Mouse (Mus musculus): ENCODE measurements at regions not wholly inside any gene's neighbourhood (a gene's known extent, or its start where the extent isn't known, plus 50 kb on each side); places are given as distances from the start of the nearest gene placed in this dataset.

DNA sequence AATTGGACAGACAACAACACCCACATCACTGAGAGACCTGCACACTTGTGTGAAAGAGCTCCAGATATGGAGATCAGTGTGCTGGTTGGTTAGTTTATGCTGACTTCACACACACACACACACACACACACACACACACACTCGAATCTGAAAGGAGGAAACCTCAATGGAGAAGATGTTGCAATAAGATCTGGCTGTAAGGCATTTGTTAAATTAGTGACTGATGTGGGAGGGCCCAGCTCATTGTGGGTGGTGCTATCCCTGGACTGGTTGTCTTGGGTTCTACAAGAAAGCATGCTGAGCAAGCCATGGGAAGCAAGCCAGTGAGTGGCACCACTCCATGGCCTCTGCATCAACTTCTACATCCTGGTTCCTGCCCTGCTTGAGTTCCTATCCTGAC is 216.8 kb upstream of the Prok2 start:
- no peak overlapping the region for H3K4me2 ChIP-seq
- peaks cover 24% of the 10 kb centered on the region for H3K4me1 ChIP-seq
- peaks cover 4% of the 10 kb centered on the region; the same call in 1 of the 2 replicates for H3K27me3 ChIP-seq
- H3K36me3 ChIP-seq: no peaks in the 10 kb centered on the region
- 67% methylated on average over 1 of the region's 1 CpGs for WGBS
- no peak for ATAC-seq (ENCODE audit: insufficient number of reproducible peaks, insufficient read depth, low FRiP score, low TSS enrichment, low read depth)
- H3K4me3 ChIP-seq: no peak overlapping the region
- no peak overlapping the region for H3K9ac ChIP-seq
- no peak overlapping the region for H3K27ac ChIP-seq
- no peaks in the 10 kb centered on the region for H3K9me3 ChIP-seq

DNA sequence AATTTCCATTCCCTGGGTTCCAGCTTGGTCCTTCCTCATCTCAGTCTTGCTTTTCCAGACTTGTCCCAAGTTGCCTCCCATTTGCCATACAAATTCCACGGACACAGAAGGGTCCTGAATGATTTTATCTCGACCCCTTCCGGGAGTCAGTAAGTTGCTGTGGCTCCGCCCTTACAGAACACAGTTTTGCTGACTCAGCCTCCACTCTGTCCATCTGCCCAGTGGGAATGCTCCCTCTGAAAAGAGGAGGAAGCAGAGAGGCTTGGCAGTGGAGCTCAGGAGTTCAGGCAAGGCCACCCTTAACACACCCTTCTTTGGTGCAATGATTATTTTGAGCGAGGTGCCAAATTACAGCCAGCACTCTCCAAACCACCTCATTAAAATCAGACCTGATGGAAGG is 213.9 kb upstream of the Prok2 start:
- H3K4me1 ChIP-seq: peaks cover 16% of the 10 kb centered on the region
- no peak for ATAC-seq (ENCODE audit: insufficient number of reproducible peaks, insufficient read depth, low FRiP score, low TSS enrichment, low read depth)
- H3K36me3 ChIP-seq: no peaks in the 10 kb centered on the region
- 63% methylated on average over 5 of the region's 5 CpGs for WGBS
- H3K4me3 ChIP-seq: no peak overlapping the region
- no peak overlapping the region for H3K4me2 ChIP-seq
- no peak overlapping the region for H3K9ac ChIP-seq
- H3K27me3 ChIP-seq: peaks cover 4% of the 10 kb centered on the region; the same call in 1 of the 2 replicates
- no peak overlapping the region for H3K27ac ChIP-seq
- no peaks in the 10 kb centered on the region for H3K9me3 ChIP-seq

DNA sequence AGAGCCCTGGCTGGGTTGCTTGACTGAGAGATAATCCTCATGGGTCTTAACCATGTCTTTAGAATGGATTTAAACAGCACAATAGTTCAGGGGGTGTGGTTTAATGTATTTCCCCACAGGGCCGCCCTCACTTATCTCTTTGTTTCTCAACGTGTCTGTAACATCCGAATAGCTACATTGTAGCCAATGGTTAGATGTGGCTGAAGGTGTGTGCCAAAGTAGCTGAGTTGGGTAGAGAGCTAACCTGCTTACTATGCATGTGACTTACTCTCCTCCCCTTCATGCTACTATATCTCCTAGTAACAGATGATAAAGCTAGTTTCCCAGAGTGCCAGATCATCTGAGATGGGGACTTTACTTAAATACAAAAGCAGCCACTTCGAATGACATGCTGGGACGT is 213.2 kb upstream of the Prok2 start:
- H3K4me3 ChIP-seq: no peak overlapping the region
- peaks cover 4% of the 10 kb centered on the region; the same call in 1 of the 2 replicates for H3K27me3 ChIP-seq
- 60% methylated on average over 5 of the region's 5 CpGs for WGBS
- H3K9me3 ChIP-seq: no peaks in the 10 kb centered on the region
- no peak for ATAC-seq (ENCODE audit: insufficient number of reproducible peaks, insufficient read depth, low FRiP score, low TSS enrichment, low read depth)
- H3K4me1 ChIP-seq: peaks cover 19% of the 10 kb centered on the region
- no peaks in the 10 kb centered on the region for H3K36me3 ChIP-seq
- no peak overlapping the region for H3K9ac ChIP-seq
- H3K4me2 ChIP-seq: no peak overlapping the region
- no peak overlapping the region for H3K27ac ChIP-seq

DNA sequence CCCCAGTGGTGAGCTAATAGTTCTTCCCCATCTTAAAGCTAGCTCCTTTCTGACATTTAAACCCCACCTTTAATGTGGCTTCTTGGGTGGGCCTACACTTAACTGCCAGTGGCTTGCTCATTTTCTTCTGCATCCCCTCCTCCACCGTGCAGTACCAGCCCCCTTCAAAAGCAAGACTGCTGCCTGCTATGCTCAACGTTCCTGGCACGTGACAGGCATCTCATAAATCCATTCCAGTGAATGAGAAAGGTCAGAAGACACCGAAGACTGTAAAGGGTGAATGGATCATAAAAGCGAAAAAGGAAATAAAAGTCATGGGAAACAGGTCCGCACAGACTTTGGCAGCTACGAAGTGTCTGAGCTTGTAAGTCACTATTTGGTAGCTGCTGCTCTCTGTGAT is 212.8 kb upstream of the Prok2 start:
- no peak overlapping the region for H3K4me3 ChIP-seq
- H3K27me3 ChIP-seq: peaks cover 4% of the 10 kb centered on the region; the same call in 1 of the 2 replicates
- peaks cover 24% of the 10 kb centered on the region for H3K4me1 ChIP-seq
- ATAC-seq (ENCODE audit: insufficient number of reproducible peaks, insufficient read depth, low FRiP score, low TSS enrichment, low read depth): no peak
- H3K36me3 ChIP-seq: no peaks in the 10 kb centered on the region
- WGBS: 46% methylated on average over 7 of the region's 7 CpGs
- no peaks in the 10 kb centered on the region for H3K9me3 ChIP-seq
- no peak overlapping the region for H3K27ac ChIP-seq
- no peak overlapping the region for H3K9ac ChIP-seq
- H3K4me2 ChIP-seq: no peak overlapping the region

DNA sequence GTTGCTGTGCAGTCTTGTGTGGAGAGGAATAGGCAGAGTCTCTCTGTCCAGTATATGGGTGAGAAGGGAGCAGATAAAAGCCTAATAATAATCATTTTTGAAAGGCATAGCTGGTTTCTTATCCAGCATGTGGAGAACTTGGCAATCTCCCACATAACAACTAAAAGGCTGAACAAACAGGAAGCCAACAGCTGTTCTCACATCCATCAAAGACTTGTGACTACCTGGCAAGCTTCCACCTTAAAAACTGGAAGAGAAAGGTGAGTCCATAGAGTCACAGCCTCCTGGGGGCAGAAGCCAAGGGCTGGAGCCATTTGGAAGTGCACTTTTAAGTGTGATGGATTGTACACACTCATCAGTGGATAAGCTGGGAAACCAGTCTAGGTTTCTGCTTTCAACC is 210.5 kb upstream of the Prok2 start:
- H3K9me3 ChIP-seq: no peaks in the 10 kb centered on the region
- no peak overlapping the region for H3K9ac ChIP-seq
- no peak for ATAC-seq (ENCODE audit: insufficient number of reproducible peaks, insufficient read depth, low FRiP score, low TSS enrichment, low read depth)
- H3K4me1 ChIP-seq: peaks cover 33% of the 10 kb centered on the region
- no peak overlapping the region for H3K27ac ChIP-seq
- peaks cover 4% of the 10 kb centered on the region; the same call in 1 of the 2 replicates for H3K27me3 ChIP-seq
- H3K4me3 ChIP-seq: no peak overlapping the region
- no peak overlapping the region for H3K4me2 ChIP-seq
- no peaks in the 10 kb centered on the region for H3K36me3 ChIP-seq

DNA sequence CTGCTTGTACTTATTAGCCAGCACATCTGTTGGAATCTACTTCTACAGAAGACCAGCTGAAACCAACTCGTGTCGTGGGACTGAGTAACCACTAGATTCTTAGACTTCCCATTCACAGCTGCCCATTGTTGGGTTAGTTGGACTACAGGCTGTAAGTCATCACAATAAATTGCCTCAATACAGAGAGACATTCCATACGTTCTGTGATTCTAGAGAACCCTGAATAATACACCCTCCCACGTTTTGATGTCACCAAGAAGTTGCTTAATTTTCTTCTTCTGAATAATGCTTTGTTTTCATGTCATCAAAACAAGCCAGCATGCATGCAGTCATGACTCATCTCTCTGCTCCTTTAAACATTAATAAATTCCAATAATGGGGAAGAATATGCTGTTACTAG is 209.2 kb upstream of the Prok2 start:
- H3K4me3 ChIP-seq: no peak overlapping the region
- 72% methylated on average over 4 of the region's 4 CpGs for WGBS

DNA sequence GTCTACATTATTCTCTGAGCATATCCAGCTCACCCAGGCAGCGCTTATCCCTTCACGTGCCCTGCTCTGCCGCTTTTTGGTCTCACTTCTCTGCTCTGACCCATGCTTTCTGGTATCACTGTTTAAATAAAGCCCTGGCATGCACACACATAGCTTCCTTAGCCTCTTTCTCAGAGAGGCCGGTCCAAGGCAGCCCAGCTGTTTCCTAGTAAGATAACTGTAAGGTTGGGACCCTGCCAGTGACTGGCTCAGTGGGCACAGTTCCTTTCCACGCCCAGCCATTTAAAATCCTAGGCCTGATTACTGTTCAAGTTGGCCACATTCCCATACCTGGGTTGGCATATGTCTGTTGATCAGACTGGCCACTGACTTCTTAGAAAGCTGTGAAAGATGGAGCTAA is 208.2 kb upstream of the Prok2 start:
- H3K9ac ChIP-seq: no peak overlapping the region
- 75% methylated on average over 5 of the region's 5 CpGs for WGBS
- no peaks in the 10 kb centered on the region for H3K9me3 ChIP-seq
- H3K27me3 ChIP-seq: no peaks in the 10 kb centered on the region
- no peak overlapping the region for H3K4me3 ChIP-seq
- no peak overlapping the region for H3K27ac ChIP-seq
- no peak overlapping the region for H3K4me2 ChIP-seq
- no peaks in the 10 kb centered on the region for H3K36me3 ChIP-seq
- peaks cover 28% of the 10 kb centered on the region for H3K4me1 ChIP-seq
- ATAC-seq (ENCODE audit: insufficient number of reproducible peaks, insufficient read depth, low FRiP score, low TSS enrichment, low read depth): no peak

More for the DNA sequence above, 209.2 kb upstream of the Prok2 start:
- H3K9ac ChIP-seq: no peak overlapping the region
- peaks cover 33% of the 10 kb centered on the region for H3K4me1 ChIP-seq
- H3K27me3 ChIP-seq: no peaks in the 10 kb centered on the region
- no peaks in the 10 kb centered on the region for H3K9me3 ChIP-seq
- H3K27ac ChIP-seq: no peak overlapping the region
- no peak for ATAC-seq (ENCODE audit: insufficient number of reproducible peaks, insufficient read depth, low FRiP score, low TSS enrichment, low read depth)
- no peak overlapping the region for H3K4me2 ChIP-seq
- H3K36me3 ChIP-seq: no peaks in the 10 kb centered on the region

DNA sequence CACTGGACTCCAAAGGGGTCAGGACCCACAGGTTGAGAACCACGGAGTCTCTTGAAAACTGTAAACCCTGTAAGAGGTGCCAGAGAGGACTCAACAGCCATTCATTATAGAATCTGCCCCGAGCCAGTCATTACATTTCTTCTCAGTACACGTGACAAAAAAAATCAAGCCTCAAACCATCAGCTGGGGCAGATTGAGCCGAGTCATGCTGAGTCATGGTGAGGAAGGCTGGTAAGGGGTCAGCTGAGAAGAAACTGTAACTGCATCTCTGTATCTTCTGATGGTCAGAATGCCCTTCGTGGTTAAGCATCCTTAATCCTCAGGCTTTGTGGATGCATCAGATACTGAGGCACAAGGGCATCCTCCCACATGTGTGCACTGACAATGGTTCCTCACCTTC is 207.2 kb upstream of the Prok2 start:
- no peak for ATAC-seq (ENCODE audit: insufficient number of reproducible peaks, insufficient read depth, low FRiP score, low TSS enrichment, low read depth)
- Histone ChIP-seq H3K9ac (no peak overlapping the region), H3K4me3 (no peak overlapping the region), H3K4me2 (no peak overlapping the region), H3K4me1 (peaks cover 18% of the 10 kb centered on the region), H3K9me3 (no peaks in the 10 kb centered on the region), H3K27ac (no peak overlapping the region), H3K27me3 (no peaks in the 10 kb centered on the region), H3K36me3 (no peaks in the 10 kb centered on the region)
- WGBS: 77% methylated on average over 5 of the region's 5 CpGs

DNA sequence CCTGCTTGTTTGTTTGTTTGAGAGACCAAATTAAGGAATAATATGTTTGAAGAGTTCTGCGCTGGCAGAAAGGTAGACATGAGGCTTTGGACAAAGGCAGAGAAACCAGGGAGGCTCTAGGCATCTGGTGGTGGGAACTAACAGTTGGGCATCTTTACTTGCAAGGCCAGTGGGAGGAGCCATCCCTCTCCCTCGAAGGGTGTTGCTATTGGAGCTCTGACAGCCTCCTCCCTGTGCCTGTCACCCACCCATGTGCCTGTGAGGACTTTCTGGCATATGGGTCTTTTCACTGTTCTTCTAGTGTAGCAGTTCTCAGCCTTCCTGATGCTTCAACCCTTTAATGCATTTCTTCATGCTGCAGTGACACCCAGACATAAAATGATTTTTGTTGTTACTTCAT is 206.7 kb upstream of the Prok2 start:
- Histone ChIP-seq H3K9ac (no peak overlapping the region), H3K27me3 (no peaks in the 10 kb centered on the region), H3K4me2 (no peak overlapping the region), H3K27ac (no peak overlapping the region), H3K36me3 (no peaks in the 10 kb centered on the region), H3K4me1 (peaks cover 18% of the 10 kb centered on the region), H3K4me3 (no peak overlapping the region), H3K9me3 (no peaks in the 10 kb centered on the region)
- WGBS: 54% methylated on average over 2 of the region's 2 CpGs
- no peak for ATAC-seq (ENCODE audit: insufficient number of reproducible peaks, insufficient read depth, low FRiP score, low TSS enrichment, low read depth)

DNA sequence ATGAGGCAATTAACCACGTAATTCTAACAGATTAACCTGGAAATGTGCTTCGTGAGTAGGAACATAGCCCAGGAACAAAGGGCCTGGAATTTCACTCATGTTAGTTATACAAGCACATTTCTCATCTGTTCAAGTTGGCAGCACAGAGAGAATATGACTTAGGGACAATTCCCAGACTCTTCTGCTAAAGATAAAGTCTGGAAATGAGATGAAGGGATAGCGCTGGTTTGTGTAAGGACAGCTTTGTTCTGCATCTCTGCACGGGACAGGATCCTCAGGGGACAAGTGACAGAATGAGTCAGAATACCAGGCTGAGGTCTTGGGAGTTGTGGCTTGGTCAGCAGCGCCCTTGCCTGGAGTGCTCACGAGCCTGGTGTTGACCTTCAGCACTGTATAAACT is 206.2 kb upstream of the Prok2 start:
- 69% methylated on average over 6 of the region's 6 CpGs for WGBS
- ATAC-seq (ENCODE audit: insufficient number of reproducible peaks, insufficient read depth, low FRiP score, low TSS enrichment, low read depth): no peak

DNA sequence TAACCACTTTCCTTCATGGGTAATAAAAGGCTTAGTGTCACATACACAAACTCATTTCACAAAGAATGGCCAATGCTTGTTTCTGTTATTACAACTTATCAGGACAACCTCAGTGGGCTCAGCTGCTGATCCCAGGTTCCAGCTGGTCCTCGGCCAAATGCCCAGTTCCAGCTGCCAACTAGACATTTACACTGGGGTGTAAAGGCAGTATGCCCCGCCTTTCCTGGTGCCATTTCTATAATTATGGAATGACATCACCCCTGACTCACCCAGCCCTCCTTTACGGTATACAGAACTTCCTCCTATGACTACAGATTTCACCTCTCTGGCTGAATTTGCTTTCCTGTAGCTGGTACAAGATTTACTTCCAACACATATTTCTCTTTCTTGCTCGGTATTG is 205.4 kb upstream of the Prok2 start:
- no peak overlapping the region for H3K9ac ChIP-seq
- H3K36me3 ChIP-seq: no peaks in the 10 kb centered on the region
- ATAC-seq (ENCODE audit: insufficient number of reproducible peaks, insufficient read depth, low FRiP score, low TSS enrichment, low read depth): no peak
- H3K27me3 ChIP-seq: no peaks in the 10 kb centered on the region
- no peaks in the 10 kb centered on the region for H3K9me3 ChIP-seq
- no peak overlapping the region for H3K4me2 ChIP-seq
- no peak overlapping the region for H3K27ac ChIP-seq
- H3K4me1 ChIP-seq: peaks cover 18% of the 10 kb centered on the region
- 75% methylated on average over 4 of the region's 4 CpGs for WGBS
- H3K4me3 ChIP-seq: no peak overlapping the region

More for the DNA sequence above, 206.2 kb upstream of the Prok2 start:
- H3K36me3 ChIP-seq: no peaks in the 10 kb centered on the region
- no peak overlapping the region for H3K4me3 ChIP-seq
- no peaks in the 10 kb centered on the region for H3K27me3 ChIP-seq
- no peaks in the 10 kb centered on the region for H3K9me3 ChIP-seq
- H3K4me1 ChIP-seq: peaks cover 18% of the 10 kb centered on the region
- H3K4me2 ChIP-seq: no peak overlapping the region
- no peak overlapping the region for H3K9ac ChIP-seq
- H3K27ac ChIP-seq: no peak overlapping the region

DNA sequence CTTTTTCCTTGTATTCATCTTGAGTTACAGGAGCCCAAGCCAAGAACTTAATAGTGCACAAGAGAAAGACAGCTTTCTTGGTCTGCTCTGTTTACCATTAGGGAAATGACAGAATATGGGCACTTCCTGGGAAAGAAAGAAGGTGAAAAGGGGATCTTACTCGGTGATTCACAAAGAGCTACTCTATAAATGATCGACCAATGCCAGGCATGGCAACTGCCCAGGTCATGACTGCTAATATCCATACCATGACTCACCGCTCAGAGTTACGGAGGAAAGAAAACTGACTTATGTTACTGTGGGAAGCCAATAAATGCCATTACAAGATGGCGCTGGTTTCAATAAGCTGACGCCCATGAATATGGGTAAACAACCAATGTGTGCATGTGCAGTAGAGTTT is 204.1 kb upstream of the Prok2 start:
- H3K4me3 ChIP-seq: no peak overlapping the region
- H3K27ac ChIP-seq: no peak overlapping the region
- H3K9ac ChIP-seq: no peak overlapping the region
- no peaks in the 10 kb centered on the region for H3K27me3 ChIP-seq
- H3K36me3 ChIP-seq: no peaks in the 10 kb centered on the region
- 91% methylated on average over 6 of the region's 6 CpGs for WGBS
- H3K4me1 ChIP-seq: peaks cover 18% of the 10 kb centered on the region
- H3K9me3 ChIP-seq: no peaks in the 10 kb centered on the region
- ATAC-seq (ENCODE audit: insufficient number of reproducible peaks, insufficient read depth, low FRiP score, low TSS enrichment, low read depth): no peak
- no peak overlapping the region for H3K4me2 ChIP-seq
